ENCODE assay signal across 8 mouse cellular contexts in genomic region chr6:90809077-90809840, GRCm38 (mm10).
DNase-seq lines count a peak whose midpoint lies in the region; ATAC-seq and TF ChIP-seq lines count a peak whose summit lies in the region.

No protein-coding gene starts in this region.

- TF ChIP-seq CTCF in lung, adult 2 months (IDR thresholded peaks at IDR 0.05; ENCODE audit: insufficient read depth, low read length) = no peak

- no peak overlapping the region for H3K27ac ChIP-seq in forebrain, embryonic 14.5 days (ENCODE audit: low read depth, low read length)
- H3K27ac ChIP-seq in hindbrain, embryonic 12.5 days = peak overlapping the region; percentile 60; the same call in 1 of the 2 replicates

- H3K4me3 ChIP-seq in forebrain, embryonic 14.5 days (ENCODE audit: low read depth, low read length) = peak overlapping the region; percentile 27
- H3K4me3 ChIP-seq in hindbrain, embryonic 12.5 days = peak overlapping the region; percentile 38
- no peak overlapping the region for H3K4me3 ChIP-seq in myocyte
- no peak overlapping the region for H3K4me3 ChIP-seq in lung, adult 2 months (replicated peaks; ENCODE audit: extremely low read depth, low read depth, low read length)

- ATAC-seq in forebrain, embryonic 14.5 days = no peak; the same call in 1 of the 2 replicates
- no peak for ATAC-seq in hindbrain, embryonic 12.5 days (ENCODE audit: low FRiP score)
- ATAC-seq in CD4-positive, CD25-positive, alpha-beta regulatory T cell, adult 4 months = no peak

- H3K4me2 ChIP-seq in forebrain, embryonic 14.5 days (ENCODE audit: low read length) = peak overlapping the region; percentile 51
- H3K4me2 ChIP-seq in hindbrain, embryonic 12.5 days (replicated peaks) = peak overlapping the region; percentile 58
- H3K4me2 ChIP-seq in myocyte (ENCODE audit: low read depth) = no peak overlapping the region

- H3K4me1 ChIP-seq in forebrain, embryonic 14.5 days (ENCODE audit: control insufficient read depth, insufficient read depth, low read length) = peaks cover 30% of the 10 kb centered on the region
- H3K4me1 ChIP-seq in hindbrain, embryonic 12.5 days = peaks cover 51% of the 10 kb centered on the region
- H3K4me1 ChIP-seq in lung, adult 2 months (ENCODE audit: control insufficient read depth, insufficient read depth, low read length) = no peaks in the 10 kb centered on the region

- no peaks in the 10 kb centered on the region for H3K27me3 ChIP-seq in forebrain, embryonic 14.5 days (replicated peaks; ENCODE audit: control insufficient read depth, insufficient read depth, low read length)
- H3K27me3 ChIP-seq in hindbrain, embryonic 12.5 days = no peaks in the 10 kb centered on the region
- peaks cover 49% of the 10 kb centered on the region for H3K27me3 ChIP-seq in myocyte (ENCODE audit: control insufficient read depth, insufficient read depth, insufficient read length)

- no peaks in the 10 kb centered on the region for H3K36me3 ChIP-seq in forebrain, embryonic 14.5 days (ENCODE audit: control insufficient read depth, insufficient read depth, low read length)
- no peaks in the 10 kb centered on the region for H3K36me3 ChIP-seq in hindbrain, embryonic 12.5 days
- H3K36me3 ChIP-seq in myocyte (ENCODE audit: control insufficient read depth, insufficient read depth) = no peaks in the 10 kb centered on the region

- H3K9ac ChIP-seq in forebrain, embryonic 14.5 days (ENCODE audit: low read length) = peak overlapping the region; percentile 40; the same call in 1 of the 2 replicates
- H3K9ac ChIP-seq in hindbrain, embryonic 12.5 days = peak overlapping the region; percentile 36

- H3K79me2 ChIP-seq in myocyte (ENCODE audit: control insufficient read depth, insufficient read depth) = no peaks in the 10 kb centered on the region

- H3ac ChIP-seq in myocyte (ENCODE audit: control insufficient read depth, insufficient read length) = no peak overlapping the region

- WGBS in forebrain, embryonic 14.5 days = 46% methylated on average over 11 of the region's 11 CpGs
- WGBS in hindbrain, embryonic 12.5 days = 62% methylated on average over 11 of the region's 11 CpGs
- 61% methylated on average over 11 of the region's 11 CpGs for WGBS in lung, adult 2 months

- H3K9me3 ChIP-seq in forebrain, embryonic 14.5 days (replicated peaks; ENCODE audit: control insufficient read depth, low read length) = no peaks in the 10 kb centered on the region
- H3K9me3 ChIP-seq in hindbrain, embryonic 12.5 days (replicated peaks) = no peaks in the 10 kb centered on the region

- TF ChIP-seq POLR2A in myocyte (IDR thresholded peaks at IDR 0.05; ENCODE audit: insufficient read length, low read depth) = no peak
- no peak for TF ChIP-seq POLR2A in lung, adult 2 months (IDR thresholded peaks at IDR 0.05; ENCODE audit: borderline replicate concordance, extremely low read depth, low read depth, low read length)

- peak; percentile 61 for DNase-seq in left cerebral cortex, adult 18-20 months (ENCODE audit: low spot score in 2 of 2)
- no peak for DNase-seq in left cerebral cortex, adult 11 months (ENCODE audit: low spot score)
- DNase-seq in forebrain, embryonic 14.5 days (ENCODE audit: low spot score) = no peak
- no peak for DNase-seq in lung, adult 2 months
- DNase-seq in gastrocnemius, postnatal 4 days (ENCODE audit: low spot score in 2 of 2) = no peak

TF ChIP-seq in myocyte, 11 proteins besides CTCF, POLR2A, EP300 and RAD21:
- peak in 2 of 3 experiments; percentile 68 to 94 for TF ChIP-seq MYOD1 (IDR thresholded peaks at IDR 0.05; ENCODE audit: control insufficient read depth in 1 of 3, insufficient read length in 2 of 3, low read depth in 2 of 3)
- peak in 2 of 3 experiments; percentile 51 to 86 for TF ChIP-seq MYOG (IDR thresholded peaks at IDR 0.05; ENCODE audit: control insufficient read depth in 1 of 3, insufficient read depth in 1 of 3, insufficient read length in 2 of 3, low read depth in 2 of 3)
- TF ChIP-seq TCF12 (IDR thresholded peaks at IDR 0.05; ENCODE audit: insufficient read depth, poor library complexity, severe bottlenecking) = no peak
- peak; percentile 74 for TF ChIP-seq TCF3 (IDR thresholded peaks at IDR 0.05; ENCODE audit: insufficient read length, low read depth)

Comparison
In these comparisons a context has a peak if more than half of its experiments do, and no peak if none do; other contexts are left out.
1. DNase-seq: peak in left cerebral cortex, adult 18-20 months (2 of 2); none in left cerebral cortex, adult 11 months (single experiment), forebrain, embryonic 14.5 days (single experiment), lung, adult 2 months (single experiment) and gastrocnemius, postnatal 4 days (0 of 2).
2. H3K4me3 ChIP-seq: peak in forebrain, embryonic 14.5 days (single experiment) and hindbrain, embryonic 12.5 days (single experiment); none in myocyte (single experiment) and lung, adult 2 months (single experiment).